Mouse (Mus musculus) midbrain, embryonic 10.5 days (tissue): Measurements from ENCODE around the gene Fap. TPM values are rescaled to one million over a fixed set of nuclear protein-coding genes. Genes with fewer than 3 reads are reported as not detected.

Experiments used
- DNase-seq: peaks from one replicate; pipeline ENCODE4 v3.0.0-alpha.2; 2017; ENCODE audit warnings: low spot score
- H3K27ac ChIP-seq: fragments of 300-500 bp; sonication (generic); replicated peaks from 2 replicates; pipeline ENCODE4 v1.5.1; 2016; ENCODE audit warnings: mild to moderate bottlenecking
- H3K27me3 ChIP-seq: fragments of 300-500 bp; sonication (generic); 2 replicates; pipeline ENCODE4 v1.6.1; 2016; ENCODE audit warnings: low read depth, mild to moderate bottlenecking; ENCODE audit not compliant: poor library complexity, severe bottlenecking
- H3K36me3 ChIP-seq: fragments of 300-500 bp; sonication (generic); 2 replicates; pipeline ENCODE4 v1.6.1; 2016; ENCODE audit warnings: mild to moderate bottlenecking, moderate library complexity
- H3K4me1 ChIP-seq: fragments of 300-500 bp; sonication (generic); 2 replicates; pipeline ENCODE4 v1.6.1; 2016
- H3K4me3 ChIP-seq: fragments of 300-500 bp; sonication (generic); 2 replicates; pipeline ENCODE4 v1.5.1; 2016; ENCODE audit warnings: mild to moderate bottlenecking, moderate library complexity
- H3K9me3 ChIP-seq: fragments of 300-500 bp; sonication (generic); replicated peaks from 2 replicates; pipeline ENCODE4 v1.6.1; 2016; ENCODE audit warnings: mild to moderate bottlenecking
- WGBS: fragments of 180-500 bp; shearing (Covaris S2); methylation state at CpG from one replicate; pipeline ENCODE4 v1.1.7; 2016; 5-methylcytosine and 5-hydroxymethylcytosine counted together
- polyA plus RNA-seq: library from polyadenylated mRNA; unstranded; fragments of >200 nt; fragmentation: Nextera tagmentation; extraction: Ambion mirVana; gene quantifications from 2 replicates; pipeline ENCODE4 v1.2.1, GENCODE M21; 2016

Fap gene
- 2.2 and 2.8 TPM in 2 replicates for polyA plus RNA-seq

- Histone ChIP-seq H3K27me3 (no peaks in the 10 kb centered on the region), H3K4me1 (no peaks in the 10 kb centered on the region), H3K4me3 (no peak within 1 kb of the TSS), H3K9me3 (no peaks in the 10 kb centered on the region), H3K27ac (no peak within 1 kb of the TSS), H3K36me3 (no peaks in the 10 kb centered on the region)
- no peak for DNase-seq
- 79% methylated on average over 12 of the region's 12 CpGs for WGBS
Measured at GRCm38 (mm10) chr2:62573753-62574159, at the start of gene Fap. Gene Fap (minus strand): TSS chr2:62574075.

DNA sequence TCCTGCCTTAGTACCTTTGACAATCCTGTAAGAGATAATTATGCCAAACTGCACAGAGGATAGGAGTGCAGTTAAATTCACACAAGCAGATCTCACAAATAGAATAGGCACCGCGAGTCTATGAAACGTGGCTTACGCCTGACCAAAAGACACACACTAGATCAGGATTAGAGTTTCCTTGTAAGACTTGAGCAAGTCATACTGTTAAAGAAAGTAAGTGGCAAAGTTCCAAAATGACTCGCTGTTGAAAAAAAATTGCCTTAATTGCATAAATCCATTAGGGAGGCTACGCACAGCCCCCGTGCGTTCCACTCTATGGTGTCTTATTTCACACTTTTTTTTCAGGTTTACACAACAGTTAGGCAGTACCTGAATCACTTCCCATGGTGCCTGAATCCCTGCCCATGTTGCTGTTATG is 49.2 kb upstream of the Fap start:
- no peak overlapping the region for H3K4me3 ChIP-seq
- 92% methylated on average over 8 of the region's 8 CpGs for WGBS
- H3K36me3 ChIP-seq = no peaks in the 10 kb centered on the region
- H3K27me3 ChIP-seq = no peaks in the 10 kb centered on the region
- no peaks in the 10 kb centered on the region for H3K4me1 ChIP-seq
- no peak overlapping the region for H3K27ac ChIP-seq
- DNase-seq = no peak
- H3K9me3 ChIP-seq = no peaks in the 10 kb centered on the region

DNA sequence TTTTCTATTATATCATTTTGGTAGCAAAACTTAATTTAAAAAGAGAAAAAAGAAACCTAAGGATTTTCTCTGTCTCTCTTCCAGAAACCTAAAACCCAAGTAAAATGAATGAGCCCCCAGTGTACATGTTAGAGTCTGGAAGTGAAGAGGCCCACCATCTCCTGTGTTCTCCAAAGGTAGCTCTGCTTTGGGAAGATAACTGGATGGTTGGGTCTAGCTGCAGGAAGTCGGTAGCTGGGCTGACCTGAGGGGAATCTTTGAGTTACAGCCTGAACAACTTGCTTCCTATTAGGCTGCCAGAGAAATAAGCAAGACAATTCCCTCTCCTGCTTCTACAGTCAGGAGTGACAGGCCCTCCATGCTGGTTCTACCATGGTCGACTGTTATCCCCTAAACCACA is 45.8 kb upstream of the Fap start:
- no peaks in the 10 kb centered on the region for H3K4me1 ChIP-seq
- no peak overlapping the region for H3K27ac ChIP-seq
- DNase-seq = no peak
- WGBS = 76% methylated on average over 2 of the region's 2 CpGs
- H3K9me3 ChIP-seq = no peaks in the 10 kb centered on the region
- no peaks in the 10 kb centered on the region for H3K27me3 ChIP-seq
- no peak overlapping the region for H3K4me3 ChIP-seq
- H3K36me3 ChIP-seq = no peaks in the 10 kb centered on the region

DNA sequence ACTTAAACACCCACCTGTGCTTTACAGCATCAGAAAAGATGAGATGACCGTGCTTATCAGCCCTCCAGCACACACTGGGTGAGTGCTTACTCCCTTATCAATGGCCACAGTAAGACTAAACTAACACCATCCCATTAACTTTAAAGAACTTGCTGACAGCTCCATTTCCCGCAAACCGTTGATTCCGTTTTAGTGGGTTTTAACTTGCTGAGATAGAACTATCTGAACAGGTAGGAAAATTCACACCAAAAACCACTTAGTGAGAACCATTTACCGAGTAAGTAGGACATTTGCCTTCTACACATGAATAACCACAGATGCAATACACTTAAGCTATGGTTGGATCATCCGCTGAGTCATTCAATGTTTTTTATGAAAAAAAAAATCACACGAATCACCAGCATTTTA is 45.1 kb upstream of the Fap start:
- 84% methylated on average over 7 of the region's 7 CpGs for WGBS
- DNase-seq = no peak

GRCm38 (mm10) chr2:62613133-62613532 is 39.3 kb upstream of the Fap start:
- Histone ChIP-seq H3K9me3 (no peaks in the 10 kb centered on the region), H3K27me3 (no peaks in the 10 kb centered on the region), H3K4me1 (no peaks in the 10 kb centered on the region), H3K4me3 (no peak overlapping the region), H3K36me3 (no peaks in the 10 kb centered on the region), H3K27ac (no peak overlapping the region)
- no peak for DNase-seq
- WGBS = 96% methylated on average over 4 of the region's 4 CpGs

More for the DNA sequence above, 45.1 kb upstream of the Fap start:
- Histone ChIP-seq H3K4me3 (no peak overlapping the region), H3K27me3 (no peaks in the 10 kb centered on the region), H3K4me1 (no peaks in the 10 kb centered on the region), H3K9me3 (no peaks in the 10 kb centered on the region), H3K36me3 (no peaks in the 10 kb centered on the region), H3K27ac (no peak overlapping the region)

DNA sequence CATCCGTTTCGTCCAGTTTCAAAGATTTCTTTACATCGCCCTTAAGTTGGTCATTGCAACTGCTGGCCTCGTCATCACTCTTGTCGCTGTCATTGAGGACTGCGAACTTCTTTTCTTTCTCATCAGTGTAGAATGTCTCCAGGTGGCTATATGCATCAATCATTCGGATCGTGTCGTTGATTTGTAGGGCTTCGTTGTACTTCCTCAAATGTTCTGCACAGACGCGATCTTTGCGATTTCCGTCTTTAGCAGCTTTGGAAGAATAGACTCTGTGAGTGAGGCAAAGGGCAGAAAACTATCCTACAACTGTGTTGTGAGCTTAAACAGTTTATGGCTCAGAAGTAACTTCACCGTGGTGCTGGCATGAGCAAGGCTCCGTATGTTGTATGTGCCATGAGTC is 32.3 kb upstream of the Fap start:
- Histone ChIP-seq H3K36me3 (no peaks in the 10 kb centered on the region), H3K4me3 (no peak overlapping the region), H3K27ac (no peak overlapping the region), H3K4me1 (no peaks in the 10 kb centered on the region), H3K27me3 (no peaks in the 10 kb centered on the region), H3K9me3 (no peaks in the 10 kb centered on the region)
- 96% methylated on average over 16 of the region's 16 CpGs for WGBS
- DNase-seq = no peak

DNA sequence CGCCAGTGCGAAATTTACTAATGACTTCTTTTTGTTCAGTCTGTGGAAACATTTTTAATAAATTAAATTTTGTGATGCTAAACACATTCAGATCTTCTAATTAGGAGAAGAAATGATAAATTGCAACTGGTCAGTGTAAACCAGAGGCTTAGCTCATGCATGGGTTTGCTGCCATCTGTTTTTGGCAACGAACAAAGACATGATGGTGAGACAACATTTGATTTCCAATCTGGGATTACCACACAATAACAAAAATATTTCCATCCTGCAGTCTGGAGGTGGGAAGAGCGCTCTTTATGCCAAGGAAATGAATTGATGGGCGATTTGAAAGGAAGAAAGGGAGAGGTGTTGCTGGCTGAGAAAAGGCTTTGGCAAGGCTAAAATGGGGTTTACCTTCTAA is 29.7 kb upstream of the Fap start:
- DNase-seq = no peak
- no peak overlapping the region for H3K27ac ChIP-seq
- H3K27me3 ChIP-seq = no peaks in the 10 kb centered on the region
- no peaks in the 10 kb centered on the region for H3K4me1 ChIP-seq
- no peak overlapping the region for H3K4me3 ChIP-seq
- H3K9me3 ChIP-seq = no peaks in the 10 kb centered on the region
- 88% methylated on average over 5 of the region's 5 CpGs for WGBS
- H3K36me3 ChIP-seq = no peaks in the 10 kb centered on the region

DNA sequence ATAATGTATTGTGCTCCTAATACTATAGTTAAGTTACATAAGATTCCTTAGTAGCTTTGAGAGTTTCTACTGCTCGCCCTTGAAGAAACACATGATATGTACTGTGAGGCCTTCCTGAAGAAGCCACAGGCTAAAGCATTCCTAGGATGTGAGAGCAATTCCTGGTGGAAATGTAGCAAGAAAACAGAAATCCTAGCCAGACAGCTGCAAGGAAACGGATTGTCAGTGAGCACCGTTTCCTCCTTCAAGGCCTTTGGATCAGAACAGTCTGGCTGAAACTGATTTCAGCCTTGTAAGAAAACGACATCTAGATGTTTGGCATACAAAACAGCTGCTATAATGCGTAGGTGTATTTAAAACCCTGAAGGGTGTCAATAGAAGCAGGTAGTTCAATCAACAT is 22.7 kb upstream of the Fap start:
- DNase-seq = no peak
- Histone ChIP-seq H3K27ac (no peak overlapping the region), H3K9me3 (no peaks in the 10 kb centered on the region), H3K36me3 (no peaks in the 10 kb centered on the region), H3K27me3 (no peaks in the 10 kb centered on the region), H3K4me3 (no peak overlapping the region), H3K4me1 (no peaks in the 10 kb centered on the region)
- WGBS = 91% methylated on average over 5 of the region's 5 CpGs

DNA sequence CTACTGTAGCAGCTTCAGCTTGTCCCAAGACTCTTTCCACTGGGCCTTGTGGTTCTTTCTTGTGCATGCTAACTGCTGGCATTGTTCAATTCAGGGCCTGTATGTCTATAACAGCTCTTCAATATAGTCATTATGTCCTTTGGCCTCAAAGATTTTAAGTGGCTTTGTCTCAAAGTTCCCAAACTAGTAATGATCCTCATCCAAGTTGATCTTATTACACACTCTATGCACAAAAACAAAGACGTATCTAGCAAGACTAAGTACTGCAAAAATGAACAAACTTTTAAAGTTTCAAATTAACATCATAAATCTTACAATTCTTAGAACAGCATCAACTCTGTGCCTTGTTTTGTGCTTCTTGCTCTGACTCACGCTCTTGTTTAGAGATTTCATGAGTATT is 20.6 kb upstream of the Fap start:
- H3K27ac ChIP-seq = no peak overlapping the region
- no peaks in the 10 kb centered on the region for H3K4me1 ChIP-seq
- no peak for DNase-seq
- H3K4me3 ChIP-seq = no peak overlapping the region
- H3K36me3 ChIP-seq = no peaks in the 10 kb centered on the region
- H3K27me3 ChIP-seq = no peaks in the 10 kb centered on the region
- WGBS = 89% methylated on average over 2 of the region's 2 CpGs
- no peaks in the 10 kb centered on the region for H3K9me3 ChIP-seq

- H3K9me3 ChIP-seq = no peaks in the 10 kb centered on the region
- WGBS = 75% methylated on average over 3 of the region's 3 CpGs
- H3K36me3 ChIP-seq = no peaks in the 10 kb centered on the region
- H3K27ac ChIP-seq = no peak overlapping the region
- no peak for DNase-seq
- no peaks in the 10 kb centered on the region for H3K4me1 ChIP-seq
- H3K27me3 ChIP-seq = no peaks in the 10 kb centered on the region
- H3K4me3 ChIP-seq = no peak overlapping the region
Measured at GRCm38 (mm10) chr2:62591555-62591954, 17.7 kb upstream of the Fap start.

- no peaks in the 10 kb centered on the region for H3K36me3 ChIP-seq
- 83% methylated on average over 4 of the region's 4 CpGs for WGBS
- no peaks in the 10 kb centered on the region for H3K9me3 ChIP-seq
- H3K27me3 ChIP-seq = no peaks in the 10 kb centered on the region
- no peak for DNase-seq
- no peaks in the 10 kb centered on the region for H3K4me1 ChIP-seq
- no peak overlapping the region for H3K4me3 ChIP-seq
- no peak overlapping the region for H3K27ac ChIP-seq
Measured at GRCm38 (mm10) chr2:62589333-62589732, 15.5 kb upstream of the Fap start.

GRCm38 (mm10) chr2:62585769-62586168 is 11.9 kb upstream of the Fap start:
- Histone ChIP-seq H3K4me1 (no peaks in the 10 kb centered on the region), H3K36me3 (no peaks in the 10 kb centered on the region), H3K9me3 (no peaks in the 10 kb centered on the region), H3K4me3 (no peak overlapping the region), H3K27ac (no peak overlapping the region), H3K27me3 (no peaks in the 10 kb centered on the region)
- DNase-seq = no peak
- WGBS = 90% methylated on average over 5 of the region's 5 CpGs

DNA sequence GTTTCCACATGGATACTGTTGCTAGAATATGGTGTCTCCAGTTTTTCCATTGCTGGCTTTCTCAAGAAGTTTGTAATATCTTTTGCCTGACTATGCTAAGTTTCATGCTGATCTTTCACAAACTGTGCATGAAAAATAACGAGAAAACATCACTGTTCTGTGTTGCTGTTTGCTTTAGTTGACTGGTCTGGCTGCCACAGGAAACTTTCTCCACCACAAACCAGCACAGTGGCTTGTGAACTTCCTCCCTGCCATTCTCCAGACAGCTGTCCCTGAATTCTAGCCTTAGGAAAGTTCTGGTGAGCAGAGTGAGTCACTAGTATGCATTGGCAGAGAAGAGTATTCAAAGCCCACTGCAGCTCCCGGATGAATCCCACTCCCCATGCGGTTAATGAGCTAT is 1.1 kb upstream of the Fap start:
- Histone ChIP-seq H3K4me1 (no peaks in the 10 kb centered on the region), H3K9me3 (no peaks in the 10 kb centered on the region), H3K4me3 (no peak overlapping the region), H3K27ac (no peak overlapping the region), H3K36me3 (no peaks in the 10 kb centered on the region), H3K27me3 (no peaks in the 10 kb centered on the region)
- no peak for DNase-seq
- 84% methylated on average over 3 of the region's 3 CpGs for WGBS

DNA sequence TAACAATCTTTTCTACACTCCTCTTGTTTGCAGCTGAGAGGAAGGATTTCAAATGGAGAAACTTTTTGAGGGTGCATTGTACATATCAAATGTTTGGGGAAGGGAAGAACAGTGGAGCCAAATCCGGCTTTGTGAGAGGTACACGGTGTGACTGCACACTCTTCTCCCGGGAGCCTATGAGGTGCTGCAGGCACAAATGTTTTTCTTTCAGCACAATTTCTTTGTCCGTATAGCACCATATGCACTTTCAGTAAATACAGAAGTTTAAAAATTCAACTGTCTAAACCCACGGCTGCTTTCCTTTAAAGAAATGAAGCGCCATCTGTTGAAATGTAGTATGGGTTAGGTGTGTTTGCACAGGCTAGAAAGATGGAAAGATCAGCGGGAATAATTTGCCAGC is 375 bp upstream of the Fap start:
- H3K27ac ChIP-seq = no peak overlapping the region
- WGBS = 86% methylated on average over 7 of the region's 7 CpGs

More for the DNA sequence above, 375 bp upstream of the Fap start:
- H3K9me3 ChIP-seq = no peaks in the 10 kb centered on the region
- no peak for DNase-seq
- H3K27me3 ChIP-seq = no peaks in the 10 kb centered on the region
- H3K36me3 ChIP-seq = no peaks in the 10 kb centered on the region
- H3K4me3 ChIP-seq = no peak overlapping the region
- no peaks in the 10 kb centered on the region for H3K4me1 ChIP-seq
